Mouse (Mus musculus) layer of hippocampus, postnatal 10 days (tissue): Measurements from ENCODE around the gene Cxcl5. TPM values are rescaled to one million over a fixed set of nuclear protein-coding genes. Genes with fewer than 3 reads are reported as not detected.
A peak's percentile ranks its signal among the peaks of the same experiment; 100 is the strongest.
"Not testable (repeated sequence)": the region's sequence is repeated elsewhere in the genome, so short reads cannot be mapped to it uniquely, and the experiment has no call there.

ENCODE experiments used
- DNase-seq, 2 experiments: peaks; one replicate each; pipeline ENCODE4 v3.0.0; 2021; ENCODE audit warnings: low spot score in 2 of 2
- microRNA-seq, 2 experiments: library from miRNA; unstranded; fragments of <30 nt; microRNA quantifications; one replicate each; pipeline ENCODE4 v1.2.0; 2021
- total RNA-seq, 2 experiments: library from RNA; stranded (reverse); gene quantifications; 2 replicates each; pipeline ENCODE4 v1.2.3; 2021

The Cxcl5 gene
- total RNA-seq, 2 experiments from 2014 or later = 0.23 to 0.27 TPM

GRCm38 (mm10) chr5:90783697-90784096, 24.5 kb downstream of the Cxcl5 start:
- DNase-seq = no peak

- DNase-seq = peak in 1 of 2 experiments; percentile 19
Measured at GRCm38 (mm10) chr5:90785659-90786588, 26.8 kb downstream of the Cxcl5 start, which contains the start of gene Cxcl3. Gene Cxcl3 (plus strand): TSS chr5:90786103.

DNA sequence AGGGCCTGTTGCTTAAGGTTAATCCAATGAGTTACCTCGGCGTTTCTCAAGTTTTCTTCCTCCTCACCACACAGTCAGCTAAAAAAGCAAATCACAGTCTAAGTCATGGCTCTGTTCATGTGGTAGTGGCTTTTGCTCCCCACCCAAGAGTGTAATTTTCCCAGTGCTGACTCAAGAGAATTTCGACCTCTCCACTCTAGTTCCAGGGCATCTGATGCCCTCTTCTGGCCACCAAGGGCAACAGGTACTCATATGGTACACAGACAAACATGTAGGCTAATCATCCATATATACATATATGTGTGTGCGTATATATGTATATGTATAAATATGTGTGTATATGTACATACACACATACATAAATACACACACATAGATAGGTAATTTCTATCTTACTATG, 29.0 kb downstream of the Cxcl5 start:
- no peak for DNase-seq

DNA sequence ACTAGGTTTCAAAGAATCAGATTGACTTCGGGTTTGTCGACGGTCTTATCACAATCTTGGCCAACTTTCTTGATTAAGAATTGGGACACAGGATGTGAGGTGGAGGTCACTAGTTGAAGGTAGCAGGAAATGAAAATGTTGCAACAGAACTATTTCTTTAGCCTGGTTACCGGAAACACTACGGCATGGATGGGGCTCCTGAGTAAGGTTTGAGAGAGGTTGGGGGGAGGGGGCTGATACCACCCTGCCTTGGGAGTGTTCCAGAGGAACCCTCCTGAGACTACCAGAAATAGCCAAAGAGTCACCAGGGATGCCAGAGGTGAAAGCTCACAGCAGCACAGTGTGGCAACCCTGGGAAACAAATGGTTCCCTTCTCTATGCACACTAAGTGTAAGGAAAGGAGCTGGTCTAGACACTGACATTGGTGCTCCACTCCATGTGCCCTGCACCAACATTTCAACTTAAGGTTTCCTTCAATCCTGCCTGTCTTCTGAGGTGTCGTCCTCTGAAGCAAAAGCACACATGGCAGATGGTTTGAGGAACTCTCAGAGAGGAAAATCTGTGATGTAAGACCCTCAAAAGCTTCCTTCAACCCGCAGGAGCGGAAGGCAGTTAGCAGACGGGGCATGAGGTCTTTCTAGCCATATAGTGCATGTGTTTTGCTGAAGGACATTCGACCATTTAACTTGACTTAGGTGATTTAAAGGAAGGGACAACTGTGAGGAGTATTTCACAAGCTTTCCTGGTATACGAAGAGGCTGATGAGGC, 30.3 kb downstream of the Cxcl5 start:
- DNase-seq = no peak

DNA sequence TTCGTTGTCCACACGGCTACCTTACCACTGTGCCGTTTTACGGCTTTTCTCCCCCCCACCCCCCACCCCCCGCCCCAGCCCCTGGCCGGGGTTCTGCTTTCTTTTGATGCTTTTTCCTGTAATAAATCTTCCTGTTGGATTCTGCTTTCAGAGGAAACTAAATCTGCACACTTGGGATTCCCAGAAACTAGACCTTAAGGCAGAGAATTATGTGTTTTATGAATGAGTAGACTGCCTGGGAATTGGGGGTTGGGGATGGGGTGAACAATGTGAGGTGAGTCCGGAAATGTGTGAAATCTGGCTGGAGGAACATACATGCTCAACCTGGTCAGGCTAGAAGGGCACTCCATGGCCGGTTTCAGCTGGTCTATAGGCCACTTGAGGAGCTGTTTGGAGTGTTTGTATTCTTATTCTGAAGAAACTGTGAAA, 30.9 kb downstream of the Cxcl5 start:
- DNase-seq = no peak

DNA sequence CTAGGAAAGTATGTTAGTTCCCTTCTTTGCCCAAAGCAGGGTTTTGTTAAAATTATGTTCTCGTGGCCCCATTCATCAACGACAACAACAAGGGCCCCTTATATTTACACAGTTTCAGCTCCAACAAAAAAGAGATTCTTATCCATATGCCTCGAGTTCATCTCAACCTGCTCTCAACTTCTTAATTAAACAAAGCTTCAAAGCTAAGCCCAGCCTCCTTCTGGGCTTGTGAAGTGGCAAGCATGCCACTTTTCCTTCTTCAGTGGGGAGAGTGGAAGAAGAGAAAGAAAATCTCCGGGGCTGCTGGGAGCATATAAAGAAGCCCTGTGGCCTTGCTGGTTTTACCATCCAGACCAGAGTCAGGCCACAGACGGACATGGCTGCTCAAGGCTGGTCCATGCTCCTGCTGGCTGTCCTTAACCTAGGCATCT, 35.0 kb downstream of the Cxcl5 start, which contains the start of gene Cxcl15:
Cxcl15 (plus strand) TSS at position 340 of the 431 bp plus-strand sequence.
- DNase-seq = no peak

GRCm38 (mm10) chr5:90795392-90795791, 36.2 kb downstream of the Cxcl5 start:
- DNase-seq = not testable (repeated sequence)

DNA sequence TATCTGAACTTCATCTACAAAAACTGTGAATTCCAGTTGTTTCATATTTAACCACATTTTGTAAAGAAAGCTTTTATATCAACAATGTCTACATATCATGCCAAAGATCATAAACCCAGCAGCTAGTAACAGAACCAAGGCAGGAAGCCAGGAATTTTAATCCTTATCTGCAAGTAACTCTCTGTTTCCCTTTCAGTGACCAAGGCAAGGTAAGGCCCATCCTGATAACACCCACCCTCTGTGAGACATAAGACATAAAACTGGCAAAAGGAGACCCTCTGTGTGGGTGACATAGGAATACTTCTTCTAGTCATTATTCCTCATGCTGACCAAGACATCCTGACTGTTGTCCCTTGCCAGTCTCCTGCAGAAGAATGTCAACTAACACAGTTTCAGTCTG, 45.4 kb downstream of the Cxcl5 start:
- no peak for DNase-seq

GRCm38 (mm10) chr5:90806050-90806449, 46.9 kb downstream of the Cxcl5 start:
- DNase-seq = no peak

DNA sequence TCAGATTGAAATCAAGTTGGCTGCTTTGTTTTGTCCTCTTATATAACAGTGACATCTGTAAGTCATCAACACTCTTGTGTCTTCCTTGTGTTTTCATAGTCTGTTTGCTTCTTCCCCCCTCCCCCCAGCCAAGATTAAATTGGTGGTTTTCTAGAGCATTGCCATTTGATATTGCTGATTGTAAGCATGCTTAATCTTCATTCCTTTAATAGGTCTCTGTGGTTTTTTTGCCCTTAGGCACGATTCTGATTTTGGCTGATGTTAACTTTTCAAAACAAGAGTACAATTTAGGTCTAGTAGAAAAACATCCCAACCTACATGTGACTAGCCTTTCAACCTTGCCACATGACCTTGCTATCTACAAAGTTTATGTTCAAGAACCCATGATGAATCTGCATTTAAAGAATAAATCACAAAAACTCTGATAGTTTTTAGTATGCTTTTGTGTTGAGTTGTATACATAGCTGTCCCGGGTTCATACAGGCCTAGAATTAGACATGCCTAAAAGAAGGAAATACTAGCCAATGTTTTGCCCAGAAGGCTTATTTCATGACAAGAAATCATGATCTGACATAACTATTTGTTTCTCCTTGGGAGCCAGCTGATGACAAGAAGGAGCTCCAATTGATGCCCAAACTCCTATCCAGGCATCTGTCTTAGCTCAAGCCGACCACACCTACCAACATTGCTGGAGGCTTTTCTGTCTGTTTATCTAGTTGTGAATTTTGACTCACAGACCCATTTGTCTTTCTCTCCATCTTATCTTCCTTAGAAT, 48.2 kb downstream of the Cxcl5 start:
- DNase-seq = no peak

Small RNAs within 50 kb of the gene (microRNA-seq; reads per million reads assigned to microRNA genes)
- gene Gm24322 = 0 reads per million in 2 experiments

Other genes with a start within 250 kb of the Cxcl5 start
- not detected for gene Afm, start 240.4 kb upstream of the Cxcl5 start, total RNA-seq
- gene 5830473C10Rik, start 198.3 kb upstream of the Cxcl5 start, total RNA-seq = under 1 TPM in 1 of 2 experiments, not detected in 1; 0.21 TPM
- 1 to 10 TPM; 1.0 to 1.8 TPM for gene Rassf6, start 118.7 kb upstream of the Cxcl5 start, total RNA-seq
- gene Ppbp, start 9.2 kb downstream of the Cxcl5 start, total RNA-seq = not detected
- 1 to 10 TPM; 5.6 to 7.1 TPM for gene Pf4, start 13.1 kb downstream of the Cxcl5 start, total RNA-seq
- not detected for gene Cxcl3, start 26.7 kb downstream of the Cxcl5 start, total RNA-seq
- not detected for gene Cxcl15, start 35.2 kb downstream of the Cxcl5 start, total RNA-seq
- 1 to 10 TPM; 1.1 to 1.3 TPM for gene Cxcl1, start 131.9 kb downstream of the Cxcl5 start, total RNA-seq
- gene Cxcl2, start 144.5 kb downstream of the Cxcl5 start, total RNA-seq = not detected
- gene Mthfd2l, start 171.8 kb downstream of the Cxcl5 start, total RNA-seq = 10 to 100 TPM; 17.7 to 20.9 TPM